Mouse (Mus musculus): ENCODE data around the gene Psg27.
"Not testable (repeated sequence)": the region's sequence is repeated elsewhere in the genome, so short reads cannot be mapped to it uniquely, and the experiment has no call there.

Psg27 gene

DNA sequence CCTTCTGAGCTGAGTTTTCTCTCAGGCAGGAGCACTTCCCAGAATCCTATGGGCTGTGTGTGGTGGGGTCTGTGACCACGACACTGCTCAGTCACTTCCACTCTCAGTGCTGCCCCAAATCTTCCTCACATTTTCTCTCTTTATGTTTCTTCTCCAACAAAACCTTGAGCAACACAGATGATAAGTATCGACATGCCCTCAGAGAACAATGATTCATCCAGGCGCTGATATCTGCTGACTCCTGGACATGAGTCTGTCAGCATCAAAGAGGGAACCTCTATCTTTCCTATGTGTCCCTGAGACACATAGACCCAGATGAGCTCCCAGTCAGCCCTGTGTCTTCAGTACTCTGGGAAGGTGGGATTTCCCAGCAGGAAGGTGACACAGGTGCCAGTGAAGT, at the start of gene Psg27:
Psg27 (minus strand) TSS at position 101 of the 400 bp plus-strand sequence.
- no peak for DNase-seq (ENCODE audit: low read depth)

DNA sequence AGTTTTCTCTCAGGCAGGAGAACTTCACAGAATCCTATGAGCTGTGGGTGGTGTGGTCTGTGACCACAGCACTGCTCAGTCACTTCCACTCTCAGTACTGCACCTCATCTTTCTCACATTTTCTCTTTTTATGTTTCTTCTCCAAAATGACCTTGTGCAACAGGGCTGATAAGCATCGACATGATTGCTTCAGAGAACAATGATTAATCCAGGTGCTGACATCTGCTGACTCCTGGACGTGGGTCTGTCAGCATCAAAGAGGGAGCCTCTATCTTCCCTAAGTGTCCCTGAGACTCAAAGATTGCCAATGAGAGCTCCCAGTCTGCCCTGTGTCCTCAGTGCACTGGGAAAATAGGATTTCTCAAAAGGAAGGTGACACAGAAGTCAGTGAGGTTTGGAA, 49.3 kb upstream of the Psg27 start, which contains the start of gene Psg23:
Psg23 (minus strand) TSS at position 101 of the 400 bp plus-strand sequence.
- not testable (repeated sequence) for DNase-seq (ENCODE audit: low read depth)

- DNase-seq (ENCODE audit: low read depth): no peak
Observed at GRCm38 (mm10) chr7:18559850-18560249, 7.3 kb downstream of the Psg27 start.

DNA sequence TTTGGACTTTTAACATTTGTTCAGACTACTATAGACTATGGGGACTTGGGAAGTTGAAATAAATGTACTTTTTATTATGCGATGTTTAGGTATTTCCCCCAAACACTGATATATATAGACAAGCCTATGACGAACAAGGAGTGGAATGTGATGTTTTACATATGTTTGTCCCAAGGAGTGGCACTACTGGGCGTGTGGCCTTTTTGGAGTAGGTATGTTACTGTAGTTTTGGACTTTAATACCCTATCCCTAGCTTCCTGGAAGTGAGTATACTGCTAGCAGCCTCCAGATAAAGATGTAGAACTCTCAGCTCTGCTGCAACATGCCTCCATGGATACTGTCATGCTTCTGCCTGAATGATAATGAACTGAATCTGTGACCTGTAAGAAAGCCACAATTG, 11.4 kb downstream of the Psg27 start:
- DNase-seq (ENCODE audit: low read depth): not testable (repeated sequence)

- DNase-seq (ENCODE audit: low read depth): no peak
Observed at GRCm38 (mm10) chr7:18533420-18533819, 33.7 kb downstream of the Psg27 start.

- no peak for DNase-seq (ENCODE audit: low read depth)
Observed at GRCm38 (mm10) chr7:18532169-18532568, 34.9 kb downstream of the Psg27 start, which contains the start of gene Psg25. Gene Psg25, minus strand, starts transcription at chr7:18532269.

DNA sequence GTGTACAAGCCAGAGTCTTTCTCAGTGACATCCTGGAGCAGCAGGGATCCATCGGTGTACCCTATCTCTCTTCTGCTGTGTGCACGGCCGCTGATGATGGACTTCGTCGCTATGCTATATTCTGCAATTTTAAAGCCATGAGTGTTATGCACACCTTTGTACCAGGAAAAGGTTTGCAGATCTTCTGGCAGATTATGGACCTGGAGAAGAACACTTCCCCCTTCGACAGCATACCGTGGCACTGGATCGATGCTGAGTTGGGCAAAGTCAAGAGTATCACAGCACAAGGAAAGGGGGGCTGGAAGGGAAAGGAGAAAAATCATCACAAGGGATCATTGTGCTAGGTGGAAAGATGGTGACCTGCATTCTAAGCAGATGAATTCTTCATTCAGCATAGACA, 42.4 kb downstream of the Psg27 start:
- no peak for DNase-seq (ENCODE audit: low read depth)

GRCm38 (mm10) chr7:18512848-18513247, 54.3 kb downstream of the Psg27 start:
- not testable (repeated sequence) for DNase-seq (ENCODE audit: low read depth)

- not testable (repeated sequence) for DNase-seq (ENCODE audit: low read depth)
Observed at GRCm38 (mm10) chr7:18512417-18512816, 54.7 kb downstream of the Psg27 start.

DNA sequence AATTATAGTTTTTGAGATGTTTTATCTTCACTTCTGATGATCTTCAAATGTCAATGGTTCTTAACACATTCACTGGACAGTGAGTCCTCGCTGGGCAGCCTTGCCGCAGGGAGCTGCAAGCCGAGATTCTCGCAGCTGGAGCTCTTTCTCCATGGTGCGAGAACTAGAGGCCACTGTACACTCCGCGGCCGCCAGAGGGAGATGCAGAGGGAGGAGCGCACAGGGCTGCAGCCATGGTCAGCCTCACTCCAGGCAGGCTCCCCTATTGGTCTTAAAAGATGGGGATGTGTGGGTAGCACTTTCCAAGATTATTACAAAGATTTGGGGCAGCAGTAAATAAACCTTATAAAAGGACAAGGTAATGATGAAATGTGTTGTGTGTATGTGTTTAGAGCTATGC, 55.6 kb downstream of the Psg27 start:
- no peak for DNase-seq (ENCODE audit: low read depth)

Measured in c-Kit-positive CD71-positive TER-119-negative erythroid progenitor cells, embryonic 14.5 days (primary cell).